Mouse (Mus musculus): ENCODE measurements around the gene Gsg1l. TPM values are rescaled to one million over a fixed set of nuclear protein-coding genes. Genes with fewer than 3 reads are reported as not detected.

The Gsg1l gene
- total and polyA plus RNA-seq, 2 experiments from 2014 or later = 5.7 to 16.6 TPM

GRCm38 (mm10) chr7:126032776-126033209 lies 49.4 kb downstream of the Gsg1l start:
- no peak for TF ChIP-seq EP300 (IDR thresholded peaks at IDR 0.05; ENCODE audit: low read depth)
- TF ChIP-seq CTCF (IDR thresholded peaks at IDR 0.05; ENCODE audit: low read depth) = no peak
- 71% methylated on average over 5 of the region's 5 CpGs for WGBS
- Histone ChIP-seq H3K4me3 (ENCODE audit: low read depth, low read length) (no peak overlapping the region), H3K27me3 (ENCODE audit: control insufficient read depth, insufficient read depth, low read length) (no peaks in the 10 kb centered on the region), H3K36me3 (replicated peaks; ENCODE audit: control insufficient read depth, insufficient read depth, low read length) (no peaks in the 10 kb centered on the region), H3K9ac (replicated peaks; ENCODE audit: low read depth, low read length) (no peak overlapping the region), H3K9me3 (replicated peaks; ENCODE audit: control insufficient read depth, low read length) (no peaks in the 10 kb centered on the region), H3K4me2 (ENCODE audit: low read depth, low read length) (no peak overlapping the region), H3K4me1 (ENCODE audit: control insufficient read depth, insufficient read depth) (peaks cover 14% of the 10 kb centered on the region; the same call in 1 of the 2 replicates), H3K27ac (ENCODE audit: low read depth) (no peak overlapping the region)
- DNase-seq (ENCODE audit: low spot score) = no peak
- ATAC-seq (ENCODE audit: insufficient read depth, low read depth) = no peak

- Histone ChIP-seq H3K36me3 (replicated peaks; ENCODE audit: control insufficient read depth, insufficient read depth, low read length) (no peaks in the 10 kb centered on the region), H3K9me3 (replicated peaks; ENCODE audit: control insufficient read depth, low read length) (no peaks in the 10 kb centered on the region), H3K9ac (replicated peaks; ENCODE audit: low read depth, low read length) (no peak overlapping the region), H3K27me3 (ENCODE audit: control insufficient read depth, insufficient read depth, low read length) (no peaks in the 10 kb centered on the region), H3K27ac (ENCODE audit: low read depth) (peak overlapping the region; percentile 13; the same call in 1 of the 2 replicates), H3K4me3 (ENCODE audit: low read depth, low read length) (no peak overlapping the region), H3K4me1 (ENCODE audit: control insufficient read depth, insufficient read depth) (peaks cover 16% of the 10 kb centered on the region; the same call in 1 of the 2 replicates), H3K4me2 (ENCODE audit: low read depth, low read length) (no peak overlapping the region)
- no peak for ATAC-seq (ENCODE audit: insufficient read depth, low read depth)
- no peak for DNase-seq (ENCODE audit: low spot score)
- TF ChIP-seq CTCF (IDR thresholded peaks at IDR 0.05; ENCODE audit: low read depth) = no peak
- no peak for TF ChIP-seq EP300 (IDR thresholded peaks at IDR 0.05; ENCODE audit: low read depth)
- 75% methylated on average over 3 of the region's 3 CpGs for WGBS
Measured at GRCm38 (mm10) chr7:126032365-126032755, 49.9 kb downstream of the Gsg1l start.

GRCm38 (mm10) chr7:126031598-126032364 lies 50.4 kb downstream of the Gsg1l start:
- WGBS = 59% methylated on average over 10 of the region's 10 CpGs
- Histone ChIP-seq H3K9ac (replicated peaks; ENCODE audit: low read depth, low read length) (no peak overlapping the region), H3K4me1 (ENCODE audit: control insufficient read depth, insufficient read depth) (peaks cover 18% of the 10 kb centered on the region; the same call in 1 of the 2 replicates), H3K9me3 (replicated peaks; ENCODE audit: control insufficient read depth, low read length) (no peaks in the 10 kb centered on the region), H3K4me2 (ENCODE audit: low read depth, low read length) (no peak overlapping the region), H3K36me3 (replicated peaks; ENCODE audit: control insufficient read depth, insufficient read depth, low read length) (no peaks in the 10 kb centered on the region), H3K4me3 (ENCODE audit: low read depth, low read length) (no peak overlapping the region), H3K27me3 (ENCODE audit: control insufficient read depth, insufficient read depth, low read length) (no peaks in the 10 kb centered on the region), H3K27ac (ENCODE audit: low read depth) (peak overlapping the region; percentile 32; the same call in 1 of the 2 replicates)
- no peak for DNase-seq (ENCODE audit: low spot score)
- ATAC-seq (ENCODE audit: insufficient read depth, low read depth) = peak; percentile 28; the same call in 1 of the 2 replicates
- TF ChIP-seq EP300 (IDR thresholded peaks at IDR 0.05; ENCODE audit: low read depth) = no peak
- no peak for TF ChIP-seq CTCF (IDR thresholded peaks at IDR 0.05; ENCODE audit: low read depth)

- H3K9ac ChIP-seq (replicated peaks; ENCODE audit: low read depth, low read length) = no peak overlapping the region
- H3K4me1 ChIP-seq (ENCODE audit: control insufficient read depth, insufficient read depth) = peaks cover 5% of the 10 kb centered on the region; the same call in 1 of the 2 replicates
- no peak for TF ChIP-seq CTCF (IDR thresholded peaks at IDR 0.05; ENCODE audit: low read depth)
- H3K27me3 ChIP-seq (ENCODE audit: control insufficient read depth, insufficient read depth, low read length) = no peaks in the 10 kb centered on the region
- H3K36me3 ChIP-seq (replicated peaks; ENCODE audit: control insufficient read depth, insufficient read depth, low read length) = no peaks in the 10 kb centered on the region
- DNase-seq (ENCODE audit: low spot score) = no peak
- no peak overlapping the region for H3K27ac ChIP-seq (ENCODE audit: low read depth)
- WGBS = 8% methylated on average over 1 of the region's 1 CpGs
- H3K4me2 ChIP-seq (ENCODE audit: low read depth, low read length) = no peak overlapping the region
- H3K4me3 ChIP-seq (ENCODE audit: low read depth, low read length) = no peak overlapping the region
- ATAC-seq (ENCODE audit: insufficient read depth, low read depth) = no peak
- no peaks in the 10 kb centered on the region for H3K9me3 ChIP-seq (replicated peaks; ENCODE audit: control insufficient read depth, low read length)
Measured at GRCm38 (mm10) chr7:126027410-126027809, 54.8 kb downstream of the Gsg1l start.

GRCm38 (mm10) chr7:126026600-126026999 lies 55.6 kb downstream of the Gsg1l start:
- ATAC-seq (ENCODE audit: insufficient read depth, low read depth) (no peak), DNase-seq (ENCODE audit: low spot score) (no peak)
- H3K9me3 ChIP-seq (replicated peaks; ENCODE audit: control insufficient read depth, low read length) = no peaks in the 10 kb centered on the region
- no peak overlapping the region for H3K4me3 ChIP-seq (ENCODE audit: low read depth, low read length)
- 63% methylated on average over 5 of the region's 5 CpGs for WGBS
- no peak overlapping the region for H3K9ac ChIP-seq (replicated peaks; ENCODE audit: low read depth, low read length)
- H3K27ac ChIP-seq (ENCODE audit: low read depth) = no peak overlapping the region
- H3K27me3 ChIP-seq (ENCODE audit: control insufficient read depth, insufficient read depth, low read length) = no peaks in the 10 kb centered on the region
- no peak overlapping the region for H3K4me2 ChIP-seq (ENCODE audit: low read depth, low read length)
- no peaks in the 10 kb centered on the region for H3K36me3 ChIP-seq (replicated peaks; ENCODE audit: control insufficient read depth, insufficient read depth, low read length)
- no peak for TF ChIP-seq EP300 (IDR thresholded peaks at IDR 0.05; ENCODE audit: low read depth)
- peak; percentile 64 for TF ChIP-seq CTCF (IDR thresholded peaks at IDR 0.05; ENCODE audit: low read depth)
- peaks cover 5% of the 10 kb centered on the region; the same call in 1 of the 2 replicates for H3K4me1 ChIP-seq (ENCODE audit: control insufficient read depth, insufficient read depth)
